Mouse (Mus musculus) testis, adult 2 months (tissue): Measurements from ENCODE around the gene Kif1c. TPM values are rescaled to one million over a fixed set of nuclear protein-coding genes. Genes with fewer than 3 reads are reported as not detected.
"Not testable (repeated sequence)": the region's sequence is repeated elsewhere in the genome, so short reads cannot be mapped to it uniquely, and the experiment has no call there.

ENCODE experiments used
- H3K27ac ChIP-seq: fragments of 200-500 bp; 2 replicates; pipeline ENCODE4 v1.5.1; 2012; ENCODE audit warnings: low read depth, low read length; ENCODE audit not compliant: control insufficient read depth, insufficient read depth
- H3K27me3 ChIP-seq: fragments of 200-500 bp; 2 replicates; pipeline ENCODE4 v1.6.1; 2012; ENCODE audit warnings: mild to moderate bottlenecking, low read length, moderate library complexity; ENCODE audit not compliant: control insufficient read depth, insufficient read depth
- H3K36me3 ChIP-seq: fragments of 200-500 bp; 2 replicates; pipeline ENCODE4 v1.6.1; 2012; ENCODE audit warnings: mild to moderate bottlenecking, low read length; ENCODE audit not compliant: control insufficient read depth, insufficient read depth
- H3K4me1 ChIP-seq: fragments of 200-500 bp; 2 replicates; pipeline ENCODE4 v1.6.1; 2012; ENCODE audit warnings: low read length; ENCODE audit not compliant: control insufficient read depth, insufficient read depth
- H3K4me3 ChIP-seq: fragments of 200-500 bp; 2 replicates; pipeline ENCODE4 v1.5.1; 2012; ENCODE audit warnings: low read depth, mild to moderate bottlenecking, low read length, moderate library complexity, mixed read lengths; ENCODE audit not compliant: control insufficient read depth
- CTCF ChIP-seq: fragments of 200-500 bp; IDR thresholded peaks from 2 replicates; pipeline ENCODE4 v1.5.1; 2012; ENCODE audit warnings: low read depth, mild to moderate bottlenecking, inconsistent platforms, low read length, moderate library complexity; ENCODE audit not compliant: control insufficient read depth, insufficient read depth, insufficient replicate concordance
- POLR2A ChIP-seq: fragments of 200-500 bp; IDR thresholded peaks from 2 replicates; pipeline ENCODE4 v1.6.1; 2012; ENCODE audit warnings: low read depth, mild to moderate bottlenecking, inconsistent platforms, low read length, moderate library complexity; ENCODE audit not compliant: control insufficient read depth
- polyA plus RNA-seq: library from polyadenylated mRNA; depleted of rRNA; stranded (reverse); fragments of >200 nt; gene quantifications from 2 replicates; pipeline ENCODE4 v1.2.3, GENCODE M21; 2012; rRNA removed

Gene Kif1c
- polyA plus RNA-seq, 1 experiment: 5.7 TPM

DNA sequence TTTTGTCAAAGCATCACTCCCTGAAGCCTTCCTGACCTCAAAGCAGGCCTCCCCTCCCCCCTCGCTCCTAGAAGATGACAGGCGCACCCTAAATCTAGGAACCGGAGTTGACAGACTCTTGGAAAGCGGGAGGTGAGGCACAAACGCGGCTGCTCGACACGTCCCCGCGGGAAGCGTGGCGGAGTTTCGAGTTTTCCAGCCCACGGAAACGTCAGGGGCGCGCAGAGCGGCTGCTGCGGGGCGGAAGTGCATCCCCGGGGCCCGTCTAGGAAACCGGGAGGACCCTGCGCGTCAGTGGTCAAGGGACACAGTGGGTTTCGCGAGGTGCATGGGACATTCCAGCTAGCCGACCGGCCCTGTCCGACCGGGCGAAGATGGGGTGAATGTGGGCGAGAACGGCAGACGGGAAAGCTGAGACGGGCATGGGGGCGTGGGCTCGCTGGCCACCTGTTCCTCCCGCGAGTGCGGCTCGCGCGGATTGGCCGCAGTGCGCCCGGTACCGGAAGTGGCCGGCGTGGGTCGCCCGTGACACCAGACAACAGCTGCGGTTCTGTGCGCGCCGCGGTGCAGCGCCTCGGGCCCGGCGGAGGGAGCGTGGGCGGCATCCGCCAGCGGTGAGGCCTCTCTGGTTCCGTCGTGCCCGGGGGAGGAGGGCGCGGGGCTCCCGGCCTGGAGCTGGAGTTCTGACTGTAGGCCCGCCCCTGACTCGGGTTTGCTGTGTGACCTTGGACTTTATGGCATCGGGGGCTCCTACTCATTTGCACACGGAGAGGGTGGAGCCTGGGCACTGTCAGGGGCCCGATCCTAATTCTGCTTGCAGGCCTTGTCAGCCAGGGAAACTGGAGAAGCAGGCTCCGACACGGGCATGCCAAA lies 63.8 kb downstream of the Kif1c start, which contains the start of gene Zfp3:
Gene Zfp3, plus strand, starts transcription at position 274 of the 873 bp plus-strand sequence.
- TF ChIP-seq POLR2A (peak; percentile 56; the same call in 1 of the 2 replicates), CTCF (no peak)
- H3K36me3 ChIP-seq: no peaks in the 10 kb centered on the region
- H3K27ac ChIP-seq: peak within 1 kb of the TSS; percentile 91
- H3K27me3 ChIP-seq: no peaks in the 10 kb centered on the region
- peaks cover 3% of the 10 kb centered on the region; the same call in 1 of the 2 replicates for H3K4me1 ChIP-seq
- H3K4me3 ChIP-seq: peak within 1 kb of the TSS; percentile 93

DNA sequence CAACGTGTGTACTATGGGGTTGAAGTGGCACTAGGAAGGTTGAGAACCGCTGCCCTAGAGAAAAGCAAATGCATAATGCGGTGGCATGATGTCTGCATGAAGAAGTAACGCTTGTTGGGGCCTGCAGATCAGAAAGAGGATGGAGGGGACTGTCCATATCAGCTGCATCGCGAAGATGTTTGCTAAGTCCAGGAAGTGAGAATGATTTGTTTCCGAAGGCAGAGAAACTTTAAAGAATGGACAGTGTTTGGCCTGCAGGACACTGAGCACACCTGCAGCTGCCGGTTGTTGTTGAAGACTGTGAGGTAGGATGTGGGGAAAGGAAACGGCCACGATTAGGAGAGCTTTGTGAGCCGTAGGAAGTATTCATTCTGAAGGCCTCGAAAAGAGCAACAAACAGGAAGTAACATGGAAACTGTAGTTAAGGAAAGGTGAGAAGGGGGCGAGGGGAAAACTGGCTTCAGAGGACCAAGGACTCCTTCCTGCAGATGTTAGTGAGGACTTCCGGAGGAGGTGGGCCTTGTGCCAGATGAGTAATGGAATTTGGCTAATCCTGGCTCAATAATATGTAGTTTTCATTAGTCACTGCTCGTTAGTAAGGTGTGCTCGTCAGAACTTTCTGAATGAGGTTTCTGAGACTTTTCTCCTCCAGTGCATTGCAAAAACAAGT lies 65.6 kb downstream of the Kif1c start:
- TF ChIP-seq POLR2A (no peak), CTCF (no peak)
- H3K27ac ChIP-seq: no peak overlapping the region
- no peaks in the 10 kb centered on the region for H3K27me3 ChIP-seq

DNA sequence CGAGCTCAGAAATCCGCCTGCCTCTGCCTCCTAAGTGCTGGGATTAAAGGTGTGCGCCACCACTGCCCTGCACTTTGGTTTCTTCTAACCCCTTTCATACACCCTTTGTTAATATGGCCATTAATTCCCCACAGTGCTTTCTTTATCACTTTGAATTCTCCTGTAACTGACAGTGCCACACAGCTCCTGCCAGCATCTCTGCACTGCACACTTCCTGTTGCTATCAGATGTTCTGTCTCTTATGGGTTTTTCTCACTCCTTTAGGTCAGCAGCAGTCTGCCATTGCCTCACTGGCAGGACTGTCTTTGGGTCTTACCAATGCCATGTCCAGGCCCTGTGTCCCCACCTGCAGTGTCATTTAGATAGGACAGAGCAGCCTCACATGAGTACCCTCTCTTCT lies 70.5 kb downstream of the Kif1c start:
- TF ChIP-seq CTCF (no peak), POLR2A (no peak)
- no peaks in the 10 kb centered on the region for H3K27me3 ChIP-seq

More for the DNA sequence above, 65.6 kb downstream of the Kif1c start:
- Histone ChIP-seq H3K4me3 (no peak overlapping the region), H3K4me1 (peaks cover 3% of the 10 kb centered on the region; the same call in 1 of the 2 replicates), H3K36me3 (no peaks in the 10 kb centered on the region)

DNA sequence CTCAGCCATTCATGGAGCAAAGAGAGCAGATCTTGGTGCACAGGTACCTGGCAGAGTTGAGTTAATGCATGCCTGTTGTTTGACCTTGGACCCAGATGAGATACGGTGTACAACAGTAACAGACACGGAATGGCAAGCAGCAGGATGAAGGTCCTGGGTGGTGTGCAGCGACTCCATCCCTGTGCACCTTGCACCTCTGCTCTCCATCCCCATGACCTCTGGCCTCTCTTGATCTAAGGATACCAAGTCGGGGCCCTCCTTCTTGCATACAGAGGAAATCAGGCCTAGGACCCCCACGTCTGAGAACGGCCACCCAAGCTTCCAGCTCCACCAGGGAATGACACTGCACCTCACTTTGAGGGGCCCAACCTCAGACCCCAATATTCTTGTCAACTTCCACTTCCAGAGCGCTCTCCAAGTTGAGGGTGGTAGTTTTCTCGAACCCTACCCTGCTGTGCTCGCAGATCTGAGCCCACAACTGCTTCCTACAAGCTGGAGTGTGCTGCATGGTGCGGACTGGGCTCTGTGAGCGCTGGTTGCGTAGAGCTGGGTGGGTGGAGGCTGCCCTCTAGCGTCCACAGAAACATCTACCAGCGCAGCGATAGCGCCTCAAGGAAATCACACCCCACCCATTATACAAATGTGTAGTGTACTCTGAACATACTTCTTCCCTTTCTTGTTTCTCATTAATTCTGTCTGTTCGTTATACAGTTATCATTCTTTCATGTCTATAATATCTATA lies 76.7 kb downstream of the Kif1c start:
- Histone ChIP-seq H3K4me3 (no peak overlapping the region), H3K4me1 (peaks cover 4% of the 10 kb centered on the region), H3K27ac (no peak overlapping the region), H3K27me3 (no peaks in the 10 kb centered on the region), H3K36me3 (no peaks in the 10 kb centered on the region)
- peak; percentile 86; the same call in 1 of the 2 replicates for TF ChIP-seq CTCF
- TF ChIP-seq POLR2A: no peak

More for the DNA sequence above, 70.5 kb downstream of the Kif1c start:
- Histone ChIP-seq H3K36me3 (no peaks in the 10 kb centered on the region; the same call in none of the 2 replicates), H3K27ac (no peak overlapping the region), H3K4me1 (no peaks in the 10 kb centered on the region), H3K4me3 (no peak overlapping the region)

DNA sequence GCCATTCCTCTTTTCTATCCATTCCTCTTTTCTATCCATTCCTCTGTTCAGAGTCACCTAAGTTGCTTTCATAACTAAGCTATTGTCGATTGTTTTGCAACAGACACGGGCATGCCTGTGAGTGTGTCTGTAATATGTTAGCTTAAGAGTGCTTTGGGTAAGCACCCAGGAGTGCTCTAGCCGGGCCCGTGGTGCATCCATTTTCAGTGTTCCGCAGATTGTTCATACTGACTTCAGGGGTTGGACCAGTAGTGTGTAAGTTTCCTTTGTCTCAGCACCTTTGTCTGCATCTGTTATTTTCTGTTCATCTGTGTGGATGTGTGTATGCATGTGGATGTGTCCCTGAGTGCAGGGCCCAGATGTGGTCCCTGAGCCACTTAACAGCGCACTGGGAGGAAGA lies 77.3 kb downstream of the Kif1c start:
- Histone ChIP-seq H3K4me1 (peaks cover 4% of the 10 kb centered on the region), H3K27ac (no peak overlapping the region), H3K36me3 (no peaks in the 10 kb centered on the region), H3K4me3 (no peak overlapping the region), H3K27me3 (no peaks in the 10 kb centered on the region)
- no peak for TF ChIP-seq CTCF
- TF ChIP-seq POLR2A: no peak

DNA sequence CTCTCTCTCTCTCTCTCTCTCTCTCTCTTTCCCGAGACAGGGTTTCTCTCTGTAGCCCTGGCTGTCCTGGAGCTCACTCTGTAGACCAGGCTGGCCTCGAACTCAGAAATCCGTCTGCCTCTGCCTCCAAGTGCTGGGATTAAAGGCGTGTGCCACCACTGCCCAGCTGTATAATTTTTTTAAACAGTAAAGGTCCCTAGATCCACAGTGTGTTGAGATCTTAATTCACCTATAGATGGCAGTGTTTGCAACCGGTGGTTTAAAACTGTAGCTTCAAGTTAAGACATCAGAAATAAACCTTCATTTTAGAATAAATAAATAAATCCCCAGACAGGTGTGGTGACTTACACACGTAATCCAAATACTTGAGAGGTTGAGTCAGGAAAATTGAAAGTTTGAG lies 77.7 kb downstream of the Kif1c start:
- not testable (repeated sequence) for H3K4me1 ChIP-seq, H3K36me3 ChIP-seq, H3K4me3 ChIP-seq, H3K27me3 ChIP-seq, H3K27ac ChIP-seq

Other genes starting within 250 kb of the Kif1c start
- gene Med11, start 248.6 kb upstream of the Kif1c start, polyA plus RNA-seq: 8.3 and 10.2 TPM in 2 replicates
- 186 and 201 TPM in 2 replicates for gene Zmynd15, start 241.1 kb upstream of the Kif1c start, polyA plus RNA-seq
- 3.2 and 3.9 TPM in 2 replicates for gene Cxcl16, start 240.6 kb upstream of the Kif1c start, polyA plus RNA-seq
- 1.2 TPM in 2 replicates for gene Tm4sf5, start 195.3 kb upstream of the Kif1c start, polyA plus RNA-seq
- gene Vmo1, start 185.9 kb upstream of the Kif1c start, polyA plus RNA-seq: 0.30 and 0.36 TPM in 2 replicates
- gene Gltpd2, start 181.4 kb upstream of the Kif1c start, polyA plus RNA-seq: not detected in 2 replicates
- 385 and 389 TPM in 2 replicates for gene Psmb6, start 175.2 kb upstream of the Kif1c start, polyA plus RNA-seq
- gene Gm40193, start 167.6 kb upstream of the Kif1c start, polyA plus RNA-seq: not detected in 2 replicates
- 1.2 and 2.0 TPM in 2 replicates for gene Pld2, start 160.5 kb upstream of the Kif1c start, polyA plus RNA-seq
- gene Mink1, start 137.7 kb upstream of the Kif1c start, polyA plus RNA-seq: 18.4 and 23.0 TPM in 2 replicates
- gene 4930544D05Rik, start 84.7 kb upstream of the Kif1c start, polyA plus RNA-seq: 770 and 775 TPM in 2 replicates
- gene Chrne, start 81.3 kb upstream of the Kif1c start, polyA plus RNA-seq: 241 and 243 TPM in 2 replicates
- gene Gp1ba, start 61.4 kb upstream of the Kif1c start, polyA plus RNA-seq: 0.13 and 0.19 TPM in 2 replicates
- 77.6 and 77.8 TPM in 2 replicates for gene Rnf167, start 53.3 kb upstream of the Kif1c start, polyA plus RNA-seq
- 27.2 and 29.4 TPM in 2 replicates for gene Slc25a11, start 53.1 kb upstream of the Kif1c start, polyA plus RNA-seq
- gene Pfn1, start 45.9 kb upstream of the Kif1c start, polyA plus RNA-seq: 113 and 158 TPM in 2 replicates
- gene Eno3, start 43.3 kb upstream of the Kif1c start, polyA plus RNA-seq: 85.9 and 101 TPM in 2 replicates
- gene Spag7, start 31.1 kb upstream of the Kif1c start, polyA plus RNA-seq: 44.5 and 47.9 TPM in 2 replicates
- 10.3 and 10.6 TPM in 2 replicates for gene Camta2, start 12.4 kb upstream of the Kif1c start, polyA plus RNA-seq
- gene Inca1, start 393 bp upstream of the Kif1c start, polyA plus RNA-seq: 19.6 and 21.0 TPM in 2 replicates
- gene Zfp3, start 63.7 kb downstream of the Kif1c start, polyA plus RNA-seq: 1.2 TPM in 2 replicates
- 0.13 and 0.16 TPM in 2 replicates for gene Scimp, start 112.0 kb downstream of the Kif1c start, polyA plus RNA-seq
- gene Rabep1, start 144.2 kb downstream of the Kif1c start, polyA plus RNA-seq: 2.8 and 3.4 TPM in 2 replicates